Mouse (Mus musculus): Measurements from ENCODE around the gene Zfp9. TPM values are rescaled to one million over a fixed set of nuclear protein-coding genes. Genes with fewer than 3 reads are reported as not detected.

Gene Zfp9
- 12.1 TPM for polyA plus RNA-seq (2014; fragmentation: Illumina TruSeq; extraction: RNeasy Lipid Tissue Mini Kit (QIAGEN cat#74804); ENCODE audit: low read depth, low replicate concordance)

DNA sequence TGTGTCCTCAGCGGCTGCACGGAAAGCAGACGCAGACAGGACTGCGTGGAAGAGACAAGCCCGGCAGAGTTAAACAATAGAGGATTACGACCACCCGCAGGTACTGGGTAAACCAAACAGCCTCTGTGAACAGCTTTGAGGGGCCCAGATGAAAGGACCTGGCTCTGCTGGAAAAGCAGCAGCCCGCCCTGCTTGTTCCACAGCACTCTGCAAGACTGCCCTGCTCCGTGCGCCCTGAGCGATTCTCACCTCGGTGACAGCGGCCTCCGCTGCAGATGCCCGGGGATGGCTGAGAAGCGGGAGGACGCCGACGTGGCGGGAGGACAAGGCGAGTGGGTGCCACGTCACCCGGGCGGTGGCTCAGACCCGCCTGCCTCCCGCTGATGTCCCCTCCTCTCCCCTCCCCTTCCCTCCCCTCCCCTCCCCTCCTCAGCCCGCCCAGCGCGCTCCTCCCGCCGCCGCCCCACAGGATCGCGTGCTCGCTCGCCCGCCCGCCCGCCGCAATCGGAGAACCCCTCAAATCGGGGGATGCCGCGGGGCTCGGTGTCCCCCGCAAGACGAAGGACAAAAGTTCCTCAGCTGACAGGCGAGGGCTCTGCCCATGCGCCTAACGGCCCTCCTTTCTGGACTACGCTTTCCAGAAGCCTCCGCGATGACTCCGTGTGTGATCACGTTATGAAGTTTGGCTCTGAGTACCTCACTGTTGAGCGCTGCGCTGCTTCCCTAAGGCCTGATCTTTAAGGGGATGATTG is at the start of gene Zfp9:
Gene Zfp9, minus strand, starts transcription at position 364 of the 752 bp plus-strand sequence.

GRCm38 (mm10) chr6:118455042-118455631 is 24.0 kb downstream of the Zfp9 start, which contains the start of gene Zfp248:
Zfp248 (minus strand) TSS chr6:118455528.

DNA sequence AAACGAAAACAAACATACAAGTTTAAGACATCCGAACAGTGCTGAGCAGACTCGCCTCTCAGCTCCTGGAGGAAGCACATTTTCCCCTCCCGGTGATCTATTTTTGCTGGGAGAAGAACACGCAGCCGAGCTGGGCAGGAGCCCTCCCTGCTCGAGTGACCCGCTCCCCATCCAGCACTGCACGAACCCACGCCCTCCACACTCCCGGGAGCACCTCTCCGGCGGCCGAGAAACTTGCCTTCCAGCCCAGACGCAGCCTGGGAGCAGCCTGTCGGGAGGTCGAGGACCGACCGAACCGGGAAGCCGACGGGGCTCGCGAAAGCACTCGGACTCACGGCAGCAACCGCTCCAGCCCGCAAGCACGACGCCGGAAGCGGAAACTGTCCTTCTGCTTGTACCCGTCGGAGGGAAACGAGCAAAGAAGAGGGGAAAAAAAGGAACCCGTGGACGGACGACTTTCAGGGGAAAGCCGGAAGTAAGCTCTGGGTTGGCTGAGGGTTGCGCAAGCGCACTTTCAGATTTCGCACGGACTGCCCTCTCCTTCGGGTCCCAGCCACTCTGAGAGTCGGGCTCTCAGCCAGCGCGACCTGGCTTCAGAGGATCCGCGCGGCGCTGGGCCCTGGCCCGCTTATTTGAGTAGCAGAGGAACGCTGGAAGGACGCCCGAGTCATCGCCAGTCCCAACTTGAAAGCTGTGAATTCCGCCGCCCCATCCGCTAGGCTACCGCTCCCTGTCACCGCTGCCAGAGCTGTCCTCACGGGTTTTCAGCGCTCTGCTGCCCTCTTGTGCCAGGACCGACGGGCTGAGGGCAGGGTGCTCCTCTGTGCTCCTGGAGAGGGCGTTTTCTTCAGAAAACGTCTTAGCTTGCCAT is 59.8 kb downstream of the Zfp9 start, which contains the start of gene Bms1:
Gene Bms1, minus strand, starts transcription at position 425 of the 871 bp plus-strand sequence.

Other genes starting within 250 kb of the Zfp9 start
- gene Bms1, start 59.8 kb downstream of the Zfp9 start, polyA plus RNA-seq (2014; fragmentation: Illumina TruSeq; extraction: RNeasy Lipid Tissue Mini Kit (QIAGEN cat#74804); ENCODE audit: low read depth, low replicate concordance): 28.8 TPM
- gene Zfp248, start 23.8 kb downstream of the Zfp9 start, polyA plus RNA-seq (2014; fragmentation: Illumina TruSeq; extraction: RNeasy Lipid Tissue Mini Kit (QIAGEN cat#74804); ENCODE audit: low read depth, low replicate concordance): 5.6 TPM
- 8.0 TPM for gene Ankrd26, start 82.9 kb upstream of the Zfp9 start, polyA plus RNA-seq (2014; fragmentation: Illumina TruSeq; extraction: RNeasy Lipid Tissue Mini Kit (QIAGEN cat#74804); ENCODE audit: low read depth, low replicate concordance)

Data from adrenal gland, adult 10 weeks (tissue).